Mouse (Mus musculus): ENCODE measurements at regions not wholly inside any gene's neighbourhood (a gene's known extent, or its start where the extent isn't known, plus 50 kb on each side); places are given as distances from the start of the nearest gene placed in this dataset.

GRCm38 (mm10) chr13:39440907-39441306 lies 480.2 kb upstream of the Slc35b3 start:
- TF ChIP-seq CTCF (IDR thresholded peaks at IDR 0.05; ENCODE audit: extremely low read depth, insufficient read depth, low read length) (peak; percentile 85), POLR2A (IDR thresholded peaks at IDR 0.05; ENCODE audit: extremely low read depth, insufficient read depth, low read length) (no peak)
